Comparison of ENCODE assay signal across 11 mouse cellular contexts in the genomic region with DNA sequence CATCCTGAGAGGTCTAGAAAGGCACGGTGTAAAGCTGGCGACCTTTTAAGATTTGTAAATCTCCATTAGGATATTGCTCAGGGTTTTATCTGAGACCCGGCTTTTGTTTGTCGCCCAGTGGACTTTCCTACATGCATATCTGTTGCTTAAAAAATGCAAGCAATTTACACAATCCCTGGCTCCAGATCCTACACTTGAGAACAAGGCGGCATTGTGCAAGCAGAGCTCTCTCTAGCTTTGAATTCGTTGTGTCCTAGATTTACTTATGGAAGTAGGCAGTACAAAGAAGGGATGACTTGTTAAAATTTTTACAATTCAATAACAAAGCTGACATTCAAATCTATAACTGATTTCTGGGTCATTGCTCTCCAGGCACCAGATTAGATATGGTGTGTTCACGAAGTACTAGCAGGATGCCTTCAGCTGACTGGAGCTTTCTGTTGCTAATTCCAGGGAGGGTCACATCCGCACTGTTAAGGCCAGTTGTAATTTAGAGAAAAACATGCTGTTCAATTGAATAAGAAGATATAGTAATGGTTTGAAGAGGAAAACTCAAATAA.
DNase-seq lines count a peak whose midpoint lies in the region; ATAC-seq and TF ChIP-seq lines count a peak whose summit lies in the region.
"Had no signal": no experiment of that assay in that cellular context is flagged by ENCODE, and none has a peak within 500 bp of the region (broad histone marks: within the 10 kb centered on the region; RNA-seq: fewer than 3 reads in every experiment).

No protein-coding gene starts in this region.

- no peaks in the 10 kb centered on the region for H3K36me3 ChIP-seq in heart, embryonic 16.5 days (ENCODE audit: control insufficient read depth, insufficient read depth)
- no peaks in the 10 kb centered on the region for H3K36me3 ChIP-seq in heart, adult 2 months (ENCODE audit: control insufficient read depth, insufficient read depth, low read length)
- H3K36me3 ChIP-seq in midbrain, postnatal 0 days (ENCODE audit: insufficient read depth, low read length), result no peaks in the 10 kb centered on the region

- no peaks in the 10 kb centered on the region for H3K79me2 ChIP-seq in heart, adult 2 months (replicated peaks; ENCODE audit: control insufficient read depth, insufficient read depth, low read length)

- ATAC-seq in heart, embryonic 16.5 days (replicated peaks; ENCODE audit: extremely low read depth, insufficient read depth, low FRiP score), result no peak
- no peak for ATAC-seq in midbrain, postnatal 0 days (ENCODE audit: low FRiP score)
- ATAC-seq in CD4-positive, CD25-positive, alpha-beta regulatory T cell, adult 4 months, result no peak
- ATAC-seq: hindbrain, embryonic 16.5 days had no signal

- TF ChIP-seq CTCF in heart, adult 2 months (IDR thresholded peaks at IDR 0.05), result no peak
- no peak for TF ChIP-seq CTCF in midbrain, postnatal 0 days (IDR thresholded peaks at IDR 0.05)

- 0 out of 2 replicates have a peak overlapping the region, but pooled peaks have one; percentile 31 for H3K9ac ChIP-seq in heart, embryonic 16.5 days (ENCODE audit: low read length)
- H3K9ac ChIP-seq in heart, adult 2 months (ENCODE audit: low read depth, low read length), result no peak overlapping the region
- H3K9ac ChIP-seq in midbrain, postnatal 0 days (replicated peaks; ENCODE audit: low read length, poor library complexity, severe bottlenecking), result no peak overlapping the region

- TF ChIP-seq POLR2A in heart, adult 2 months (IDR thresholded peaks at IDR 0.05; ENCODE audit: insufficient read depth, low read depth, low read length), result no peak

- no peak for DNase-seq in heart, adult 2 months
- DNase-seq in lung, adult 18-20 months, result peak; percentile 16 to 47
- no peak for DNase-seq in lung, postnatal 25 days (ENCODE audit: low spot score)
- peak; percentile 25 for DNase-seq in fibroblast of lung, adult 2 months (ENCODE audit: low read depth)
- DNase-seq in midbrain, postnatal 0 days (ENCODE audit: low spot score), result peak; percentile 24
- no peak for DNase-seq in embryo, embryonic 10 days (ENCODE audit: low spot score)
- DNase-seq: kidney, postnatal 25 days had no signal

- H3K4me2 ChIP-seq in heart, embryonic 16.5 days (ENCODE audit: low read depth, low read length), result peak overlapping the region; percentile 36
- H3K4me2 ChIP-seq in midbrain, postnatal 0 days (ENCODE audit: low read depth, low read length, poor library complexity, severe bottlenecking), result no peak overlapping the region

- peaks cover 9% of the 10 kb centered on the region; the same call in 1 of the 2 replicates for H3K4me1 ChIP-seq in heart, embryonic 16.5 days (ENCODE audit: control insufficient read depth, insufficient read depth, low read length)
- H3K4me1 ChIP-seq in heart, adult 2 months (ENCODE audit: control insufficient read depth, insufficient read depth, low read length), result no peaks in the 10 kb centered on the region
- H3K4me1 ChIP-seq in midbrain, postnatal 0 days (ENCODE audit: insufficient read depth, low read length), result no peaks in the 10 kb centered on the region

- no peak for TF ChIP-seq EP300 in heart, adult 2 months (IDR thresholded peaks at IDR 0.05; ENCODE audit: insufficient read depth, low read depth, low read length)

- intact Hi-C loops in heart, adult 2 months (cut with DNase I), result no loop called here

- H3K4me3 ChIP-seq in heart, embryonic 16.5 days (ENCODE audit: low read length), result no peak overlapping the region
- H3K4me3 ChIP-seq in heart, adult 2 months, result no peak overlapping the region
- H3K4me3 ChIP-seq in midbrain, postnatal 0 days (ENCODE audit: low read depth, low read length), result no peak overlapping the region
- H3K4me3 ChIP-seq: erythroblast, embryonic 14.5 days had no signal

- no peaks in the 10 kb centered on the region for H3K27me3 ChIP-seq in heart, embryonic 16.5 days (ENCODE audit: control insufficient read depth, insufficient read depth, low read length)
- no peaks in the 10 kb centered on the region for H3K27me3 ChIP-seq in heart, adult 2 months (ENCODE audit: control insufficient read depth, insufficient read depth, low read length)
- H3K27me3 ChIP-seq in midbrain, postnatal 0 days (ENCODE audit: insufficient read depth, low read length), result no peaks in the 10 kb centered on the region

- 25% methylated on average over 8 of the region's 8 CpGs for WGBS in heart, embryonic 16.5 days
- WGBS in heart, adult 2 months, result 29% methylated on average over 8 of the region's 8 CpGs
- 35% methylated on average over 8 of the region's 8 CpGs for WGBS in midbrain, postnatal 0 days

- no peaks in the 10 kb centered on the region for H3K9me3 ChIP-seq in heart, embryonic 16.5 days (replicated peaks; ENCODE audit: control insufficient read depth, low read length)
- no peaks in the 10 kb centered on the region for H3K9me3 ChIP-seq in midbrain, postnatal 0 days (ENCODE audit: low read length)

- H3K27ac ChIP-seq in heart, embryonic 16.5 days (ENCODE audit: low read length), result peak overlapping the region; percentile 56; the same call in 1 of the 2 replicates
- H3K27ac ChIP-seq in heart, adult 2 months, result no peak overlapping the region
- H3K27ac ChIP-seq in midbrain, postnatal 0 days (ENCODE audit: low read depth, low read length), result 0 out of 2 replicates have a peak overlapping the region, but pooled peaks have one; percentile 7

Comparison
In these comparisons a context has a peak if more than half of its experiments do, and no peak if none do; other contexts are left out.
1. DNase-seq: peak in lung, adult 18-20 months (2 of 2), fibroblast of lung, adult 2 months (single experiment) and midbrain, postnatal 0 days (single experiment); none in heart, adult 2 months (0 of 2), lung, postnatal 25 days (single experiment) and embryo, embryonic 10 days (single experiment).